Mouse (Mus musculus): ENCODE results near the gene Hk1.

DNA sequence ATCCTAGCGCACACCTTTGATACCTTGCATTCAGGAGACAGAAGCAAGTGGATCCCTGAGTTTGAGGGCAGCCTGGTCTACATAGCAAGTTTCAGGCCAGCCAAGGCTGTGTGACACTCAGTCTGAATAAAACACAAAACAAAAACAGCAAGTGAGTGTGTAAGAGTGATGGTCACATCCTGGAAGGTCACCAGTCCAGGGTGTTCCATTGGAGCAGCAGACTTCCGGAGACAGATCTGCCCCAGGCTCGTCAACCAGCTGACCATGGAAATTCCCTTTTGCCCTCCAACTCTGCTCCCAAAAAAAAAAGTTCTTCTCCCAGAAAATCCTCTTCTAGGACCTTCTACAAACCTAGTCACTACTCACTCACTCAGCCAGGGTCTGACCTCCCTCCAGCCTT, 147.9 kb downstream of the Hk1 start:
- TF ChIP-seq CTCF (conservative IDR thresholded peaks at IDR 0.05; ENCODE audit: insufficient read depth, insufficient read length, low read depth, low read length) (no peak), POLR2A (IDR thresholded peaks at IDR 0.05; ENCODE audit: low read depth, low read length) (no peak)

All from kidney, adult 2 months (tissue).